Mouse (Mus musculus): ENCODE results near the gene Pdzrn3.

DNA sequence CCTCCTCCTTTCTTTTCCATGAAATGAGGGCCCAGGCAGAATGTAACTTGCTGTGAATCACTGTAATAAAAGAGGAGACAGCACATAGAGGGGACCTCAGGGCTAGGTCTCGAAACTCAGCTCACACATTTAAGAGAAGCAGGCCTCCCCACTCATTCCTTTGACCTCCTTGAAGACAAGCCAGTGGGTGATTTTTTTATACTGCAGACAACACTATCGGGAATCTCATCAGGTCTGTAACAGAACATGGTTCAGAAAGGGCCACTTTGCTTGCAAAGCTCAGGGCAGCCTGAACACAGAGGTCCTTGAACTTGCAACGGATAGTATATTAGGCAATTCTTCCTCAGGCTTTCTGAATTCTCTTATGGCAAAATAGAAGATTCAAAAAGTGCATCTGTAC is 93.8 kb downstream of the Pdzrn3 start:
- TF ChIP-seq CHD2 (IDR thresholded peaks at IDR 0.05; ENCODE audit: low read depth, low read length), result no peak
- TF ChIP-seq HCFC1 (IDR thresholded peaks at IDR 0.05; ENCODE audit: borderline replicate concordance, insufficient read depth, low read length), result no peak
- no peak for TF ChIP-seq ZNF384 (IDR thresholded peaks at IDR 0.05; ENCODE audit: low read depth, low read length)
- no peak for TF ChIP-seq MAFK (IDR thresholded peaks at IDR 0.05; ENCODE audit: insufficient read depth, low read depth, low read length)
- TF ChIP-seq ZC3H11A (IDR thresholded peaks at IDR 0.05; ENCODE audit: borderline replicate concordance, low read depth, low read length), result no peak

All from ES-E14 (cell line).